Comparison of ENCODE assay signal across 8 mouse cellular contexts in the genomic region with DNA sequence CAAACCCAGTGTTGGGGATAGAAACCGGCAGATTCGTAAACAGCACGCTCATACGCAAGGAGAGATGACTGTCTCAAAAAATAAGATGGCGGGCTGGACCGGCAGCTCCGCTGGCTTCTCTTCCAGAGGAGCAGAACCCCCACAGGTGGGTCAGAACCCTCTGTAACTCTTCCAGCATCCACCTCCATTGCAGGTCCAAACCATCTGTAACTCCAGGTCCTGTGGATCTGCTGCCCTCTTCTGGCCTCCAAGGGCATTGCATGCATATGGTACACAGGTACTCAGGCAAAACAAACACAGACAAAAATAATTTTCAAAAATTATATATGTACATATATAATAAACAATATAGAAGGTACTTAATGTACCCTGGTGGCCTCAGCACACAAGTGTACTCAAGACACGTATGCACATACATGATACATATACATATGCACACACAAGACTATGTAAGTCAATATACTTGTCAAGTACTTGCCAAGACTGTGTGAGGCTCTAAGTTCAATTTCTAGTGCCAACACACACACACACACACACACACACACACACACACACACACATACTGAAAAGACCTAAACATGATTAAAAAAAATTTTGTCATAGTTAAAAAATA. TPM values are rescaled to one million over a fixed set of nuclear protein-coding genes. Genes with fewer than 3 reads are reported as not detected.
DNase-seq lines count a peak whose midpoint lies in the region; ATAC-seq and TF ChIP-seq lines count a peak whose summit lies in the region.

No protein-coding gene starts in this region.

- no peaks in the 10 kb centered on the region for H3K27me3 ChIP-seq in C2C12 (ENCODE audit: control insufficient read depth, insufficient read depth, insufficient read length)
- no peaks in the 10 kb centered on the region for H3K27me3 ChIP-seq in embryonic facial prominence, embryonic 10.5 days (replicated peaks; ENCODE audit: low read depth, poor library complexity, severe bottlenecking)
- no peaks in the 10 kb centered on the region for H3K27me3 ChIP-seq in lung, postnatal 0 days (replicated peaks; ENCODE audit: insufficient read depth, low read length)

- DNase-seq in adrenal gland, adult 2 months, result peak; percentile 79
- DNase-seq in embryonic facial prominence, embryonic 10.5 days (ENCODE audit: low spot score), result peak; percentile 69
- DNase-seq in heart, postnatal 14 days, result peak; percentile 69 to 80
- peak; percentile 21 for DNase-seq in large intestine, adult 2 months (ENCODE audit: low read depth, low spot score)
- DNase-seq in lung, postnatal 0 days (ENCODE audit: low spot score), result peak; percentile 67
- peak; percentile 39 for DNase-seq in right cerebral cortex, adult 18-20 months
- peak; percentile 62 to 68 for DNase-seq in urinary bladder, adult 18-20 months (ENCODE audit: low spot score in 2 of 2)

- no peaks in the 10 kb centered on the region for H3K79me3 ChIP-seq in C2C12 (ENCODE audit: low read depth)

- H3K36me3 ChIP-seq in C2C12 (ENCODE audit: control insufficient read depth, insufficient read depth), result no peaks in the 10 kb centered on the region
- H3K36me3 ChIP-seq in embryonic facial prominence, embryonic 10.5 days (replicated peaks), result no peaks in the 10 kb centered on the region
- H3K36me3 ChIP-seq in lung, postnatal 0 days (ENCODE audit: insufficient read depth, low read length), result peaks cover 5% of the 10 kb centered on the region; the same call in 1 of the 2 replicates

- no peaks in the 10 kb centered on the region for H3K4me1 ChIP-seq in embryonic facial prominence, embryonic 10.5 days
- H3K4me1 ChIP-seq in lung, postnatal 0 days (ENCODE audit: insufficient read depth, low read depth, low read length), result no peaks in the 10 kb centered on the region

- peak; percentile 62 for ATAC-seq in lung, postnatal 0 days

- intact Hi-C loops in heart, postnatal 14 days (cut with DNase I), result loop anchor here (2.0 to 5.0 kb wide), 2 partner anchors 100 to 250 kb away; no protein-coding TSS in a partner anchor

- no peak overlapping the region for H3ac ChIP-seq in C2C12 (ENCODE audit: control insufficient read depth, insufficient read length, low read depth)

- TF ChIP-seq EP300 in lung, postnatal 0 days (IDR thresholded peaks at IDR 0.05), result no peak

- TF ChIP-seq CTCF in C2C12 (IDR thresholded peaks at IDR 0.05; ENCODE audit: control insufficient read depth, insufficient read depth, insufficient read length), result peak; percentile 40
- peak; percentile 92 for TF ChIP-seq CTCF in lung, postnatal 0 days (IDR thresholded peaks at IDR 0.05)

- H3K27ac ChIP-seq in embryonic facial prominence, embryonic 10.5 days (replicated peaks), result no peak overlapping the region
- H3K27ac ChIP-seq in lung, postnatal 0 days (ENCODE audit: low read length), result no peak overlapping the region

- 53% methylated on average over 8 of the region's 8 CpGs for WGBS in embryonic facial prominence, embryonic 10.5 days
- WGBS in large intestine, adult 2 months, result 63% methylated on average over 8 of the region's 8 CpGs
- WGBS in lung, postnatal 0 days, result 55% methylated on average over 8 of the region's 8 CpGs

- H3K9ac ChIP-seq in lung, postnatal 0 days (replicated peaks; ENCODE audit: low read depth), result no peak overlapping the region

- H3K9me3 ChIP-seq in embryonic facial prominence, embryonic 10.5 days, result no peaks in the 10 kb centered on the region
- H3K9me3 ChIP-seq in lung, postnatal 0 days (ENCODE audit: low read length), result no peaks in the 10 kb centered on the region

- no peak overlapping the region for H3K4me3 ChIP-seq in C2C12 (ENCODE audit: insufficient read depth, poor library complexity, severe bottlenecking)
- H3K4me3 ChIP-seq in embryonic facial prominence, embryonic 10.5 days, result no peak overlapping the region
- H3K4me3 ChIP-seq in lung, postnatal 0 days (ENCODE audit: low read depth, low read length), result no peak overlapping the region

- no peak overlapping the region for H3K4me2 ChIP-seq in lung, postnatal 0 days (replicated peaks; ENCODE audit: low read depth, low read length)

- no peaks in the 10 kb centered on the region for H3K79me2 ChIP-seq in C2C12 (ENCODE audit: control insufficient read depth, insufficient read depth)

TF ChIP-seq in C2C12, 6 proteins besides CTCF, POLR2A, EP300 and RAD21:
- TF ChIP-seq MYOD1 (IDR thresholded peaks at IDR 0.05; ENCODE audit: control insufficient read depth, insufficient read length, low read depth), result no peak
- TF ChIP-seq CEBPB (IDR thresholded peaks at IDR 0.05; ENCODE audit: low read depth), result no peak
- no peak for TF ChIP-seq MAX (IDR thresholded peaks at IDR 0.05)
- TF ChIP-seq MYOG (IDR thresholded peaks at IDR 0.05; ENCODE audit: control insufficient read depth, extremely low read depth, insufficient read length), result no peak
- no peak for TF ChIP-seq FOSL1 (IDR thresholded peaks at IDR 0.05; ENCODE audit: insufficient read depth, low read length, poor library complexity, severe bottlenecking)
- no peak for TF ChIP-seq USF1 (IDR thresholded peaks at IDR 0.05; ENCODE audit: low read depth)
TF ChIP-seq in C2C12: peak in this region for 0.

RNA-seq across cellular contexts. Expression of gene Ctsh, which starts 23.0 kb away (rescaled TPM):
- 4.0 TPM for polyA plus RNA-seq in C2C12 (2012; fragmentation: generic; extraction: Trizol)
- total RNA-seq in adrenal gland, adult 2 months (2021), result 100 to 1,000 TPM; 104 to 199 TPM
- polyA plus RNA-seq in adrenal gland, adult 2 months (2012; rRNA removed), result 30.9 and 34.3 TPM in 2 replicates
- 5.0 and 5.9 TPM in 2 replicates for polyA plus RNA-seq in embryonic facial prominence, embryonic 10.5 days (2016; fragmentation: Nextera tagmentation; extraction: Ambion mirVana)
- 10 to 100 TPM; 39.9 to 40.0 TPM for total RNA-seq in heart, postnatal 14 days (2021)
- polyA plus RNA-seq in large intestine, adult 2 months (2012; rRNA removed), result 38.9 and 60.2 TPM in 2 replicates
- 2,236 and 2,487 TPM in 2 replicates for polyA plus RNA-seq in lung, postnatal 0 days (2015; fragmentation: Nextera tagmentation; extraction: Ambion mirVana)

RNA-seq across cellular contexts. Expression of gene Morf4l1, which starts 37.6 kb away (rescaled TPM):
- polyA plus RNA-seq in C2C12 (2012; fragmentation: generic; extraction: Trizol), result 151 TPM
- 100 to 1,000 TPM; 241 to 321 TPM for total RNA-seq in adrenal gland, adult 2 months (2021)
- 25.4 and 26.1 TPM in 2 replicates for polyA plus RNA-seq in adrenal gland, adult 2 months (2012; rRNA removed)
- 515 and 519 TPM in 2 replicates for polyA plus RNA-seq in embryonic facial prominence, embryonic 10.5 days (2016; fragmentation: Nextera tagmentation; extraction: Ambion mirVana)
- total RNA-seq in heart, postnatal 14 days (2021), result 100 to 1,000 TPM; 249 to 263 TPM
- 75.3 and 77.4 TPM in 2 replicates for polyA plus RNA-seq in large intestine, adult 2 months (2012; rRNA removed)
- polyA plus RNA-seq in lung, postnatal 0 days (2015; fragmentation: Nextera tagmentation; extraction: Ambion mirVana), result 283 and 290 TPM in 2 replicates

Comparison
In these comparisons a context has a peak if more than half of its experiments do, and no peak if none do; other contexts are left out.
1. DNase-seq: peak in every context shown above with its lines; median percentile 79 in adrenal gland, adult 2 months; 74 in heart, postnatal 14 days; 69 in embryonic facial prominence, embryonic 10.5 days; 67 in lung, postnatal 0 days; 65 in urinary bladder, adult 18-20 months; 39 in right cerebral cortex, adult 18-20 months; 21 in large intestine, adult 2 months.
2. RNA of gene Ctsh, which starts 23.0 kb away (polyA plus RNA-seq): 2,236 to 2,487 TPM in lung, postnatal 0 days; 38.9 to 60.2 TPM in large intestine, adult 2 months, 30.9 to 34.3 TPM in adrenal gland, adult 2 months, 5.0 to 5.9 TPM in embryonic facial prominence, embryonic 10.5 days and 4.0 TPM in C2C12 (single experiment); every median in the first group is over 10 times any median in the second.